Mouse (Mus musculus) WW6 (cell line): ENCODE data around the gene Fos.

Experiments used
- DNase-seq: peaks from one replicate; pipeline ENCODE4 v3.0.0-alpha.2; 2013; ENCODE audit warnings: low read depth, low spot score

Gene Fos

DNA sequence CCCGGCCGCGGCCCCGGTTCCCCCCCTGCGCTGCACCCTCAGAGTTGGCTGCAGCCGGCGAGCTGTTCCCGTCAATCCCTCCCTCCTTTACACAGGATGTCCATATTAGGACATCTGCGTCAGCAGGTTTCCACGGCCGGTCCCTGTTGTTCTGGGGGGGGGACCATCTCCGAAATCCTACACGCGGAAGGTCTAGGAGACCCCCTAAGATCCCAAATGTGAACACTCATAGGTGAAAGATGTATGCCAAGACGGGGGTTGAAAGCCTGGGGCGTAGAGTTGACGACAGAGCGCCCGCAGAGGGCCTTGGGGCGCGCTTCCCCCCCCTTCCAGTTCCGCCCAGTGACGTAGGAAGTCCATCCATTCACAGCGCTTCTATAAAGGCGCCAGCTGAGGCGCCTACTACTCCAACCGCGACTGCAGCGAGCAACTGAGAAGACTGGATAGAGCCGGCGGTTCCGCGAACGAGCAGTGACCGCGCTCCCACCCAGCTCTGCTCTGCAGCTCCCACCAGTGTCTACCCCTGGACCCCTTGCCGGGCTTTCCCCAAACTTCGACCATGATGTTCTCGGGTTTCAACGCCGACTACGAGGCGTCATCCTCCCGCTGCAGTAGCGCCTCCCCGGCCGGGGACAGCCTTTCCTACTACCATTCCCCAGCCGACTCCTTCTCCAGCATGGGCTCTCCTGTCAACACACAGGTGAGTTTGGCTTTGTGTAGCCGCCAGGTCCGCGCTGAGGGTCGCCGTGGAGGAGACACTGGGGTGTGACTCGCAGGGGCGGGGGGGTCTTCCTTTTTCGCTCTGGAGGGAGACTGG lies at the start of gene Fos:
Fos (plus strand) TSS at position 410 of the 817 bp plus-strand sequence.
- no peak for DNase-seq

DNA sequence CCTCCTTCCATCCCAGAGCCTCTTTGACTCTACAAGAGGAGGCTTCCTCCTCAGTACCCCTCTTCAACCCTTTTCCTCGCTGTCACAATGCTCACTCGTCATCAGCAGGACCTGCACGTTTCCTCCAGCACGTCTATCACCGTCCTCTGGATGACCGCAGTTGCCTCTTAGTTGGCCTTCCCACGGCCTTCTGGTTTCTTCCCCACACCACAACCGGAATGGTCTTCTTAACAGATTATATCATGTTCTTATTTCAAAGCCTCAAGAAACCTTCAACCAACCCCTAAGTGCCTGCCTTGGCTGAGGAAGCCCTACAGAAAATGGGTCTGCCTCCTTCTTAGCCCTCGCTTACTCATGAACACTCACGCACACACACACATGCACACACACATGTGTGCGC lies 48.0 kb upstream of the Fos start:
- no peak for DNase-seq

DNA sequence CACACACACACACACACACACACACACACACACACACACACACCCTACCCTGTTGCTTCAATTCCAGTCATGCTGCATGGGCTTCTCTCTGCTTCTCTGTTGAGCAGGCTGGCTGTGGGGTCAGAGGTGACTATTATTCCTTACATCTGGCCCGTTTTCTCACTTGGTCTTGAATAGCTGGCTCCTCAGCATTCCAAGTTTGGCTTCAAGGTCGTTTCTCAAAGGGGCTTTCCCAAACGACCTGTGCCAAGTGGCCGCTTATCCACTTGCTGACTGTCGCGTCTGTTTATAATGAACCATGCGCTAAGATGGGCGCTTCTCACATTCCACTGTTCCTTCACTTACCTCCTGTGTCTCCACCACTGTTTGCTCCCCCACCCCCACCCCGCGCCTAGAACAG lies 47.6 kb upstream of the Fos start:
- no peak for DNase-seq

DNA sequence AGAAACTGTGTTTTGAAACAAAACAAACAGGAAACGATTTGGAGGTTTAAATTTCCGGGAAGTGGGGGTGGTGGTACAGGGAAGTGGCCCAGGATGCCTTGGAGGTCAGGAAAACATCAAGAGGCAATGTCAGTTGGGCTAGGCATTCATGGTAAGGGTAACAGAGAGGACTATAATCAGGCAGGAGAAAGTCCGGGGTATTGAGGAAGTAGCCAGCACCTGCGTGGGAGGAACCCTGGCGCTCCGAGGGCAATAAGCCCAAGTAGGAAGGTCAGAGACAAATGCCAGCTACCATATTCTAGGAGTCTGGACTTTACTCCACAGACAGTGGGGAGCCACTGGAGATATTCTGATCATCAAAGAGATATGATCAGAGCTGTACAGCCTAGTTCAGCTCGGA lies 45.9 kb upstream of the Fos start:
- DNase-seq, result no peak

DNA sequence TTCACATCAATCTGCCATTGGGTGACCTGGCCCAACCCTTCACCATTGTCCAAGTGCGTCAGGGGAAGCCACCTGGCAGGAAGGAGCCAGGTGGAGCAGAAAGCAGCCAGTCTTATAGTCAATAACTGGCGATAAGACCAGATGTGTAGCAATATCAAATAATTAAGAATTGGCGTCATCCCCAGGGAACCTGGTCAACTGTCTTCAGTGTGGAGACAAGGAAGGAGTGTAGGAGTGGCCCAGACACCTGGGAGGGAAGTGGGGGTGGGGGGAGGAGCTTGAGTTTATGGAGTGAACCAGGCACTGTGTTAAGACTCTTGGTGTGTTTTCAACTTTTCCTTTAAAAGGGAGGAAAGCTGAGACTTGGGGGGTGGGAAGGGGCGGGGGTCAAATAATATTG lies 43.7 kb upstream of the Fos start:
- no peak for DNase-seq

DNA sequence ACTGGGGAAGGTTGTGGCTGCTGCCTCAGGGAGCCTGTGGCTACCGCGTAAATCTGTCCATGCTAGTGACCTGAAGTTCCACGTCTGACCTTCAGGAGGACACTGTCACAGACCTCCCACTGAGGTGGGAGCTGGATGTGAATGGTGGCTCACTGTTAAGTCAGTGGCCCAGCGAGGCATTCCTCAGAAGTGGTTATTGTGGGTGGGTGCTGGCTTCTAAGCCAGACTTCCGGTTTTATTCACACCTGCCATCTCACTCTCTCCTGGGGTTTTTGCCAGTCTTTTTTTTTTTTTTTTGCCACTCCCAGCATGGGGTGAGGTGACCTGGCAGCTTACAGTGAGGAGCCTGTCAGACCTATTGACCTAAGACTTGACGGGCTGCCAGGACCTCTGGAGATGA lies 43.3 kb upstream of the Fos start:
- DNase-seq, result no peak

DNA sequence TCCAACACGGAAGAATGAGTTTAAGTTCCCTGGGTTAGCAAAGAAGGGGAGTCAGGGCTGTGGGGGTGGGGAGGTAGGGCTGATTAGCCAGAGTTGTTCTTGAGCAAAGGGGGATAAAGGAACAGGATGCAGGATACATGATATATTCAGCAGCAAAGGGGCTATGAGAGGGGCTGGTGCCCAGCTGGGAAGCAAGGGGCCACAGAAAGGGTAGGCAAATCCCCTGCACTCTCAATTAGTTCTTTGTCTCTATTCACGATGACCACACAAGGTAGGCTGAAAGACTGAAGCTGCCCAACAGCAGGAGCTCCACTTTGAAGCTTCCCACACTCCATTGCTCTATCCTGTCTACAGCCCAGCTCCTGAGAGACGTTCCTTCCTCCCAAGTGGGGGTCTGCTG lies 39.8 kb upstream of the Fos start:
- DNase-seq, result no peak

DNA sequence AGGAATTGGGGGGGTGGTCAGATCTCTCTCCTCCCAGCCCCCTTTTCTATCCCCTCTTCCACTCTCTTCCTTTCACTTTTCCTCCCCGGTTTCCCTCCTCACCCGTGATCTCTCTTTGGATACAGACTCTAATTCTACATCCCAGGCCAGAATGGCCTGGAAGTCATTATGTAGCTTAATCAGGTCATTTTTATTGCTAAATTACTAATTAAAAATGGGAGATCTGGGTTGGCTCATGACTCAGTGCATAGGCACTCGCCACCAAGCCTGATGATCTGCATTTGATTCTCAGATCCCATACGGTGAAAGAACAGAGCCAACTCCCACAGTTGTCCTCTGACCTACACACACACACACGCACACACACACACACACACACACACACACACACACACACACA lies 39.2 kb upstream of the Fos start:
- DNase-seq, result no peak

DNA sequence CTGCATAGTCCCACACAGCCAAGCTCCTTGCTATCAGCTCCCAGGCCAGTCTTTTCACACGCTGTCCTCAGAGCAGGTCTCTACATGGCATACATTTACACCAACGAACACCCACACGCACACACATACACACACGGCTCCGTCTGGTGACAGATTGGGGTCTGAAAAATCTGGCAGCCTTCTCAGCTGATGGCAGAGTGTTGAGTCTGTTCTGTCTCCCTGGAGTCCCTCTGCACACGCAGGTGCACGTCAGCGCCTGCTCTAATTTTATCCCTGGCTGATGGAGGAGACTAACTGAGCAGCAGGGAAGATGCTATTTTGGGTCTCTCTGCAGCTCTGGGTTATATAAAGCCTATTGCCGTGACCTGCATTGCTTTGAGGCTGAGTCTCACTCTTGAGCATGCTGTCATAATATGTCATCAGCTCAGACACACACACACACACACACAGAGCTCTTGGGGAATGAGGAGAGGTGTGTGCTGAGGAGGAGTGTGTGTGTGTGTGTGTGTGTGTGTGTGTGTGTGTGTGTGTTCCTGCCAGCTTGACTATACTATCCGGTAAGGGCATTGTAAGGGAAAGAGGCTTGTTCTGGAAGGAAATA lies 37.6 kb upstream of the Fos start:
- DNase-seq, result no peak

DNA sequence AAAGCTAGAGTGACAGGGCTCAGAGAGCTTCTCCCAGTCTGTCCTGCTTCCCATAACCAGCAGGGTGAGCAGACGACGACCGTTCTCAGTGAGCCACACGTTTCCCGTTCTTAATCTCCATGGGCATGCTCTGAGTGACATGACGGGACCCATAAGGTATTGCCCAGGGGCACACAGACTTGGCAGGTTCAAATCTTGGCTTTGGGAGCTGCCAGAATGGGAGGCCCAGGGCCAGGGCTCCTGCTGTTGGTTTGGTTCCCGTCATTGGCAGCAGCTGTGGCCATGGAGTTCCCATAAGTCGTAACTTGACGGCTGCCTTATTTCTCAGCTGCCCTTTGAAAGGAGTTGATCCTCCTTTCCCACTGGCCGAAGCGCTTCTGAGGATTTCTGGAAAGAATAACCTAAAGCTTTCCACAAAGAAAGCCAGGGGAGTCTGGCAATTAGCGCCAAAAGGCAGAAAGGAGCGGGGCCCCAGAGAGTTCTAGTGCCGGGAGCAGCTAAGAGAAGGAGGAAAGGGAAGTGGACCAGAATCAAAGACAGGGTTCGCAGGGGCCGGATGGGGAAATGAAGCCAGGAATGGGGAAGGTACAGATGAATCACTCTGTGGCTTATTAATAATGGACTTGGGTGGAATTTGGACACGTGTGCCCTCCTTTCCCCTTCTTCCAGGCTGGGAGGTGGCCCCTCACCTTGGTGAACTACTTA lies 36.4 kb upstream of the Fos start:
- DNase-seq, result no peak

DNA sequence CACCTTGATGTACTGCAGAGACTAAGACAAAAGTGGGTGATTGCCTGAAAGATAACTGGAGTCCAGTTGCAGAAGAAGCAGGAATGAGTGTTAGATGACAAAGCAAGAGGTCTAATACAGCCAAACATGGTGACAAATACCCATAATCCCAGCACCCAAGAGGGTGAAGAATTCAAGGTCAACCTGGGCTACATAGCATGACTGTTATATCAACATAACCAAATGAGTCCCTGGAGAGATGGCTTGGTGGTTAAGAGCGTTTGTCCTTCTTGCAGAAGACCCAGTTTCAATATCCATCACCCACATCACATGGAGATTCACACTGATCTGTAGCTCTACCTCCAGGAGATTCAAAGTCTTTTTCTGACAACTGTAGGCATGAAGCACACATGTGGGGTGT lies 30.2 kb upstream of the Fos start:
- no peak for DNase-seq

DNA sequence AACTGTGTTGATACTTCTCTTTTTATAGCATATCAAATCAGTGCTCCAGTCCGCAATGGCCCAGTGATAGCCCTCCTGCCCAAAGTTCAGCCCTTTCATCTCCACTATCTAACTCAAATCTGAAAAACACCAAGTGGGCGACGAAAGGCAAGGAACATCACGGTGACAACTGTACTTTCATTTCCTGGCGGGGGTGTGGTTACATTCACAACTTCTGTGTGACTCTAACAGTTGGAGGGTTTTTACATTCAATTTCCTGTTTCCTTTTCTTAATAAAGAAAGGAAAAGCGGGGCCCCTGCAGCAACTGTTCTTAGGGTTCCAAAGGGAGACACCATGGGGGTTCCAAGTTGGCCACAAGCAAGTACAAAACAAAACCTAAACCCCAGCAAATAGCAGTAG lies 29.0 kb upstream of the Fos start:
- no peak for DNase-seq

DNA sequence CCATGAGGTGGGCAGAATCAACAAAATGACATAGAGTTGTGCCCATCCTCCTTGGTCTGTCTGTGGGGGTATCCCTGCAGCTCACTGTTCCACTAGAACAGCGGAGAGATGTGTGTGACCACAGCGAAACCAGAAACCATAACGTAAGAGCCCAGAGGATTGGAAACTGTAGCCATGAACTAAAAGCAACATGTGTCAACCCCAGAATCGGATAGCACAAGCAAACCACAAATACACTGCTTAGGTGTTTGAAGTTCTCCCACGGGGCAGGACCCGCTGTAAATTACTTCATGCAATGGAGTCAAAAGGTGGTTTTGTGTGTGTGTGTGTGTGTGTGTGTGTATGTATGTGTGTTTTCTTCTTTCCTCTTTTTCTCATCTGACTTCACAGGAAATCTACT lies 26.7 kb upstream of the Fos start:
- no peak for DNase-seq

DNA sequence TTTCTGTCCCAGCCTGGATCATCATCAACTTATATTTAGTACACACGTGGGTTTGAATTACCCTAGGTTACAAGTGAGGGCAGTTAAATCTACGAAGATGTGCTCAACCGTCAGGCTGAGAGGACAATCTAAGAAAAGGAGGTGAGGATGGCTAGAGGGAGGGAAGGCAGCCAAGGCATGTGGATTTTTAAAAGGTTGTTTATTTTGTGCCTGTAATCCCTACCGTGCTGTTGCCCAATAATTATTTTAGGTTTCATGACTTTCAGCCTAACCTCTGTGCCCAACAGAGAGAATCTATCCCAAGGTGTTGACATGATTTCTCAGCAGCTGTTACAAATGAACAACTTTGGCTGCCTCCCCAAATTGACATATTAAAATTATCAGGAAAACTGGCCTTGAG lies 26.2 kb upstream of the Fos start:
- DNase-seq, result no peak

DNA sequence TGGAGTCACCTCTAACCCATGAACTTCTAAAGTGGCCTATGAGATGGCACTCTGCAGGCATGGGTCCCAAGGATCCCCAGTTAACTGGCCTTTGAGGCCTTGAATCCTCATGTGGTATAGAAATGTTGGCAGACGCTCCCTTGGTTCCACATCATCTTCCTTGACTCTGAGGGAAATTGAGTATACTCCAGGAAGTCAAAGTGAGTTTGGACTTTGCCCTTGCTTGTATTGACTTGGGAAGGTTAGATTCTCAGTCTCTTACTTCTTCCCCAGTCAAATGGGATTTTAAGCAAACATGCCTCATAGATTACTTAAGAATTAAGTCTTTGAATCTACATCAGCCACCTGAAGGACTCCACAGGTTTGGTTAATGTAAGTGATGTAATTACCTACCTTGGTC lies 24.2 kb upstream of the Fos start:
- no peak for DNase-seq

DNA sequence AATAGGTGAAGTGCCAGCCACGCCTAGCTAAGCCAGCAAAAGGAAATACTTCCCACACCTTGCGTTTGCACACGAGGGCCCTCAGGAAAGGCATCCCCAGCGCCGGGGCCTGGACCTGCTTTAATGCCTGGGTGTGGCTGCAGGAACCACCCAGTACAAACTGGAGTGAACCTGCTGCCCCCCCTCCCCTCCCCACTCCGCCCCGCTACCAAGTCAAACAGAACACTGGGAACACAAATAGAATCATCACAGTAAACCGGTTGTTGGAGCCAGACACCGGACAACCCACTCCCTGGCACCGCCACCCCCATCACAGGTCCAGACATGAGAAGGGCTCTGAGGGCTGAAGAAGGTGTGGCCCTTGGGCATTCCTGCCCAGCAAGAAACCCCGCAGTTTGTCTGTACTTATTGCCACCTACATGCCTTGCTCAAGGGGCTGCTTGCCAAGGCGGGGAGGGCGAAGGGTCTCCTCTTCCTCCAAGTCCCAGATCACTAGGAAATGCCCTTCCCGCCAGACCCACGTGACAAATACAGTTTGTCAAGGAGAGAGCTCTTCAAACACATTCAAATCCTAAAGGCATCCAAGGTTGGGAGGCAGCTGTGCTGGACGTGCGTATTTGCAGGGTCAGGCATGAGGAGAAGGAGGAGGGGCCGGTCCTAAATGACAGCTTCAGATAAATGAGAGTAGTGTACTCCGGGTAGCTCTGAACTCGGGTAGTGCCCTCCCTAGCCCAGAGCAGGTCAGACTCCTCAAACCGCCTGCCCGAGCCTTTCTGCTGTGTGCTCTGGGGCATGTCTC lies 21.8 kb upstream of the Fos start:
- no peak for DNase-seq

DNA sequence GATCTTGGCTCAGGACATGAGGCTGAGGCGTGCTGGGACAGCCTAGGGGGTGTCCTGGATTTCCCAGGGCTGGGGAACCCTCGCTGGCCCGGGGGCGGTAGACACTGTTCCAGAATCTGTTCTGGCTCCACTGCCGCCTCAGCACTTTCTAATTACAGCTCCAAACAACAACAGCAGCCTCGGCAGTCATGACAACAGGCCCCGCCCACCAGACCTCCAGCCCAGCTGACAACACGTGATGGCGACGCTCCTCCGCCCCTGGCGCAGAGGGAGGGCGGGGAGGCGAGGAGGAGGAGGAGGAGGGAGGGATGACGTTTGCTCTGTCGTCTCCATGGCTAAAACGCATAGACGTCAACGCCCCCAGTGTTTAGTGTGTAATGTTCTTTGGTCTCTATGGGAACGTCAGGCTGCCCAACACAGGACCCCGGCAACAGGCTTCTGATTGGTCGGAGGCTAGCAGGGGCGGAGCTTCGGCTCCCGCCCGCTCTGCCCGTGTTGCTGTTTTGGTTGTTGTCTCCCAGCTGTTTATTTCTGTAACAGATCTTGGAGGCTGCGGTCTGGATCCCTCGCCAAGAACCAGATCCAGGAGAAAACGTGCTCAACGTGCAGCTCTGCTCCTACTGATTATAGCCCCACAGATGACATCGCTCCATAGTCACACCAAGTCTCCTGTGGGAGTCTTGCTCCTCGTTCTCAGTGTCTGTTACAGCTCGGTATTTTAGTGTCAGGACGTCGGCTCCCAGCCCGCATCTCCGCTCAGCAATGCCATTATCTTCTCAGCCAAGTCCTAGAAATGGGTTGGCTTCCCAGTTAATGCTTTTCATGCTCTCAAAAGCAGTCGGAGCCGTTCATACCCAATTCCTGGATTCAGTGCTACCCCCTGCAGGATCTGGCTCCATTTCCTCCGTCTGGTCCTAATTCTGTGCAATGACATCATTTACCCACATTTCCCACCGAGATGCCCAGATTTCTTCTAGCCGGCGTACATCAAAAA lies 18.3 kb upstream of the Fos start:
- peak; percentile 94 for DNase-seq

DNA sequence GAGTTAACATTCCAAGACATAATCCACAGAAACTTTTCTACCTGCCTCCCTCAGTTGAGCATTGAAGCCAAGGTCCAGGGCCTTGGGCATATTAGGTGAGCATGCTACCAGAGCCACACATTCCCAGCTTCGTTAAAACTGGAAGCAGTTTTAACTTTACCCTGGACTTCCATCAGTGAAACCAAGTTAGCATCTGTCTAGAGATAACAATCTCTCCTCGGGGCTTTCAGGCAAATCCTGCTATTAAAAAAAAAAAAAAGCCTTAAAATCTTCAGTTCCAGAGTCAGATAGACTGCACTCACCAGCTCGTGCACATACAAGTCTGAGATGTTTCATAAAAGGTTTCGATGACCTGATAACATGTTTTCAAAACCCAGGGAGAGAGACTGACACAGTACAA lies 17.4 kb upstream of the Fos start:
- DNase-seq, result no peak

DNA sequence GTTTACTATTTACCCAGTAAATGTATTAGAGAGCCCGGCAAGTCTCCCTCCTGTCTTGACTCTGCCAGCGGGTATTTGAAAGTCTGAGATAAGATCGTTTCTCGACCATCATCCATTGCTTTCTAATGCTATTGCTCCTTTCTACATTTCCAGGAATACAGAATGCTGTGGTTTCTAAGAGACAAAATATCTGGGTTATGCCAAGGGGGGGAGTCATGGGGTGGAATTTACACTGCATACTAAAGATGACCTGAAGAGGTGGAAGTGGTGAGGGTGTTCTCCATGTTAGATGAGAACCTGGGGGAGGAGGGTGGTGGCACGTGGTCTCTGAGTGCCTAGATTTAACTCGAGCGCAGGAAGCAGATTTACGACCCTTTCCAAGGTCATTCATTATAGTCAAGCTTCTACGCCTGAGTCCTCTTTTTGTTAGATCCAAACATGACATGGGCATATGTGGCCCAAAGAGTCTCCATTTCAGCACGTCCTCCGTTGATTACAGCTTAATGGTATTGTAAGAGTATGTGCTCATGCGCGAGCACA lies 16.7 kb upstream of the Fos start:
- DNase-seq, result no peak

DNA sequence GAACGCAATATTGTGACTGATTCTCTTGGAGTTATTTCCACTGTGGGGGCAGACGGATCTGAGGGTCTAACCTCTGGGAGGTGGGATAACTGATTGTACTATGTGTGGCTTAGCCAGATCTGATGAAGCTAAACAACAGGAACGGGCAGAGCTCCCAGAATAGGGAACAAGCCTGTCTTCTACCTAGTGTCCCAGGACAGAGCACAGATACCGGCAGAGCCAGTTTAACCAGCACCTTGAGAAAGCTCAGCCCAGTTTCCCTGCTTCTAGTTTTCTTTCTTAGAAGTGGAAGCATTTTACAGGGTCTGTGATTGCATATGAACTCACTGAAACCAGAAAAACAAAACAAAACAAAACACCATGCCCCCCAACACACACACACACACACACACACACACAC lies 13.9 kb upstream of the Fos start:
- DNase-seq, result no peak
